Mouse (Mus musculus) MEL (cell line): ENCODE data around the gene Dapk1. TPM values are rescaled to one million over a fixed set of nuclear protein-coding genes. Genes with fewer than 3 reads are reported as not detected.

Experiments used
- DNase-seq: peaks from one replicate; pipeline ENCODE4 v3.0.0; 2011; ENCODE audit warnings: low read depth, low spot score
- H3K27ac ChIP-seq: 2 replicates; pipeline ENCODE4 v1.5.1; 2012; ENCODE audit warnings: low read depth, mild to moderate bottlenecking, control low read depth, low read length, moderate library complexity; ENCODE audit not compliant: control insufficient read depth
- H3K27me3 ChIP-seq, 2 experiments: fragments of 150-350 bp in 1 of 2; sonication (generic) in 1 of 2; 2 replicates each; pipeline ENCODE4 v1.6.1; 2012; ENCODE audit warnings: low read length in 2 of 2, mild to moderate bottlenecking in 2 of 2, improper control_type of control experiment in 1 of 2, moderate library complexity in 1 of 2; ENCODE audit not compliant: insufficient read depth in 2 of 2, control insufficient read depth in 1 of 2
- H3K36me3 ChIP-seq, 2 experiments: 2 replicates each; pipeline ENCODE4 v1.6.1; 2012 to 2014; ENCODE audit warnings: low read length in 2 of 2, improper control_type of control experiment in 1 of 2, inconsistent platforms in 1 of 2, mild to moderate bottlenecking in 1 of 2; ENCODE audit not compliant: insufficient read depth in 2 of 2, control insufficient read depth in 1 of 2
- H3K4me1 ChIP-seq, 2 experiments: fragments of 150-350 bp in 1 of 2; sonication (generic) in 1 of 2; 2 replicates each; pipeline ENCODE4 v1.6.1; 2012; ENCODE audit warnings: low read length in 2 of 2, improper control_type of control experiment in 1 of 2, mild to moderate bottlenecking in 1 of 2; ENCODE audit not compliant: insufficient read depth in 2 of 2, control insufficient read depth in 1 of 2
- H3K4me3 ChIP-seq, 2 experiments: fragments of 150-350 bp in 1 of 2; sonication (generic) in 1 of 2; 2 replicates each; pipeline ENCODE4 v1.5.1; 2012; ENCODE audit warnings: low read depth in 2 of 2, low read length in 2 of 2, mild to moderate bottlenecking in 2 of 2, moderate library complexity in 2 of 2, control low read depth in 1 of 2, improper control_type of control experiment in 1 of 2; ENCODE audit not compliant: control insufficient read depth in 1 of 2, insufficient read depth in 1 of 2
- H3K79me2 ChIP-seq: 2 replicates; pipeline ENCODE4 v1.6.1; 2012; ENCODE audit warnings: mild to moderate bottlenecking, low read length, moderate library complexity; ENCODE audit not compliant: control insufficient read depth, poor library complexity, insufficient read depth
- H3K9ac ChIP-seq: 2 replicates; pipeline ENCODE4 v1.6.1; 2012; ENCODE audit warnings: low read depth, mild to moderate bottlenecking, control low read depth, low read length, moderate library complexity; ENCODE audit not compliant: control insufficient read depth, poor library complexity, severe bottlenecking
- H3K9me3 ChIP-seq: fragments of 150-350 bp; sonication (generic); replicated peaks from 2 replicates; pipeline ENCODE4 v1.6.1; 2012; ENCODE audit warnings: mild to moderate bottlenecking, low read length, improper control_type of control experiment, moderate library complexity; ENCODE audit not compliant: insufficient read depth
- BHLHE40 ChIP-seq: IDR thresholded peaks from 2 replicates; pipeline ENCODE4 v1.6.1; 2012; ENCODE audit warnings: low read depth, mild to moderate bottlenecking, inconsistent platforms, low read length, improper control_type of control experiment, borderline replicate concordance
- CHD2 ChIP-seq: IDR thresholded peaks from 2 replicates; pipeline ENCODE4 v1.6.1; 2011; ENCODE audit warnings: low read length, improper control_type of control experiment
- E2F4 ChIP-seq: IDR thresholded peaks from 2 replicates; pipeline ENCODE4 v1.6.1; 2011; ENCODE audit warnings: low read depth, low read length, improper control_type of control experiment, borderline replicate concordance
- EP300 ChIP-seq, 2 experiments: IDR thresholded peaks; 2 replicates each; pipeline ENCODE4 v1.6.1; 2011; ENCODE audit warnings: improper control_type of control experiment in 2 of 2, low read length in 2 of 2, low read depth in 1 of 2, mild to moderate bottlenecking in 1 of 2
- ETS1 ChIP-seq: IDR thresholded peaks from 2 replicates; pipeline ENCODE4 v1.6.1; 2012; ENCODE audit warnings: low read depth, mild to moderate bottlenecking, inconsistent platforms, low read length, improper control_type of control experiment, moderate library complexity
- GABPA ChIP-seq: IDR thresholded peaks from 2 replicates; pipeline ENCODE4 v1.6.1; 2012; ENCODE audit warnings: low read depth, mild to moderate bottlenecking, inconsistent platforms, low read length, improper control_type of control experiment, moderate library complexity
- MAFK ChIP-seq: IDR thresholded peaks from 2 replicates; pipeline ENCODE4 v1.6.1; 2011; ENCODE audit warnings: low read depth, mild to moderate bottlenecking, low read length, improper control_type of control experiment, borderline replicate concordance
- MAZ ChIP-seq: IDR thresholded peaks from 2 replicates; pipeline ENCODE4 v1.6.1; 2012; ENCODE audit warnings: low read depth, mild to moderate bottlenecking, inconsistent platforms, low read length, improper control_type of control experiment
- MEF2A ChIP-seq: IDR thresholded peaks from 2 replicates; pipeline ENCODE4 v1.6.1; 2014; ENCODE audit warnings: low read depth, mild to moderate bottlenecking, inconsistent platforms, low read length, improper control_type of control experiment; ENCODE audit not compliant: poor library complexity, insufficient replicate concordance, severe bottlenecking; ENCODE audit errors: extremely low read depth
- MXI1 ChIP-seq: IDR thresholded peaks from 2 replicates; pipeline ENCODE4 v1.6.1; 2011; ENCODE audit warnings: mild to moderate bottlenecking, low read depth, low read length, improper control_type of control experiment
- MYB ChIP-seq: IDR thresholded peaks from 2 replicates; pipeline ENCODE4 v1.6.1; 2011; ENCODE audit warnings: mild to moderate bottlenecking, low read depth, low read length, improper control_type of control experiment
- MYC ChIP-seq: IDR thresholded peaks from 2 replicates; pipeline ENCODE4 v1.6.1; 2011; ENCODE audit warnings: low read depth, mild to moderate bottlenecking, low read length, improper control_type of control experiment, moderate library complexity
- POLR2AphosphoS2 ChIP-seq: IDR thresholded peaks from 2 replicates; pipeline ENCODE4 v1.6.1; 2011; ENCODE audit warnings: low read length, improper control_type of control experiment
- POLR2AphosphoS5 ChIP-seq: IDR thresholded peaks from 2 replicates; pipeline ENCODE4 v1.6.1; 2012; ENCODE audit warnings: low read depth, borderline replicate concordance, mild to moderate bottlenecking, inconsistent platforms, low read length, moderate library complexity, mixed read lengths
- RAD21 ChIP-seq: IDR thresholded peaks from 2 replicates; pipeline ENCODE4 v1.6.1; 2011; ENCODE audit warnings: mild to moderate bottlenecking, low read depth, low read length, improper control_type of control experiment
- SMC3 ChIP-seq: IDR thresholded peaks from 2 replicates; pipeline ENCODE4 v1.6.1; 2011; ENCODE audit warnings: low read depth, low read length, improper control_type of control experiment
- TAL1 ChIP-seq: IDR thresholded peaks from 2 replicates; pipeline ENCODE4 v1.6.1; 2012; ENCODE audit warnings: mild to moderate bottlenecking, inconsistent platforms, low read length, moderate library complexity, mixed read lengths
- UBTF ChIP-seq: IDR thresholded peaks from 2 replicates; pipeline ENCODE4 v1.6.1; 2012; ENCODE audit warnings: low read depth, mild to moderate bottlenecking, inconsistent platforms, low read length, improper control_type of control experiment, moderate library complexity, borderline replicate concordance; ENCODE audit not compliant: insufficient read depth
- USF2 ChIP-seq, 2 experiments: IDR thresholded peaks; 2 replicates each; pipeline ENCODE4 v1.6.1; 2011 to 2012; ENCODE audit warnings: improper control_type of control experiment in 2 of 2, low read length in 2 of 2, borderline replicate concordance in 1 of 2, inconsistent platforms in 1 of 2, low read depth in 1 of 2, mild to moderate bottlenecking in 1 of 2; ENCODE audit not compliant: insufficient read depth in 1 of 2
- polyA plus RNA-seq, 2 experiments: library from polyadenylated mRNA; stranded (reverse) in 1 of 2; unstranded in 1 of 2; fragments of >175 nt in 1 of 2; fragments of >200 nt in 1 of 2; gene quantifications; 2 replicates each; pipeline versions ENCODE4 v1.2.1 to v1.2.4; 2012; ENCODE audit warnings: low replicate concordance in 2 of 2, low read depth in 1 of 2; ENCODE audit not compliant: insufficient read length in 2 of 2, insufficient read depth in 1 of 2, missing spikeins in 1 of 2
- total RNA-seq: library from RNA; depleted of rRNA; stranded (reverse); fragments of 300-350 nt; gene quantifications from 2 replicates; pipeline ENCODE4 v1.2.3, GENCODE M21; 2012

Gene Dapk1
- total and polyA plus RNA-seq, 3 experiments = 5.1 to 8.2 TPM; not detected in 1

GRCm38 (mm10) chr13:60602416-60603251, 887 bp downstream of the Dapk1 start:
- Histone ChIP-seq H3K4me3 (peak overlapping the region; percentile 48 to 62), H3K27ac (no peak overlapping the region), H3K27me3 (no peaks in the 10 kb centered on the region), H3K79me2 (peaks cover 2% of the 10 kb centered on the region; the same call in 1 of the 2 replicates), H3K9me3 (no peaks in the 10 kb centered on the region), H3K36me3 (peaks cover 0 to 9% of the 10 kb centered on the region in 2 experiments; a peak in 2 of 4 replicates), H3K9ac (peak overlapping the region; percentile 76), H3K4me1 (peaks cover 0 to 10% of the 10 kb centered on the region in 2 experiments; a peak in 2 of 4 replicates)
- no peak for TF ChIP-seq EP300 (IDR thresholded peaks at IDR 0.05; ENCODE audit: low read depth in 1 of 2, low read length in 2 of 2)
- TF ChIP-seq MXI1 = peak; percentile 51; the same call in 1 of the 2 replicates
- DNase-seq = peak; percentile 41

GRCm38 (mm10) chr13:60603252-60603562, 1.5 kb downstream of the Dapk1 start:
- no peaks in the 10 kb centered on the region for H3K9me3 ChIP-seq
- peaks cover 0 to 9% of the 10 kb centered on the region in 2 experiments; a peak in 2 of 4 replicates for H3K36me3 ChIP-seq
- H3K27me3 ChIP-seq = no peaks in the 10 kb centered on the region
- H3K9ac ChIP-seq = no peak overlapping the region
- TF ChIP-seq UBTF (no peak), TAL1 (no peak), POLR2AphosphoS5 (no peak), MAFK (no peak), MAZ (no peak), POLR2AphosphoS2 (no peak), MYB (no peak), SMC3 (no peak), MEF2A (no peak), CHD2 (no peak), USF2 (IDR thresholded peaks at IDR 0.05; ENCODE audit: borderline replicate concordance in 1 of 2, insufficient read depth in 1 of 2, low read depth in 1 of 2, low read length in 2 of 2) (no peak), RAD21 (no peak), ETS1 (no peak), MYC (no peak), GABPA (no peak), BHLHE40 (no peak), E2F4 (no peak)
- H3K27ac ChIP-seq = no peak overlapping the region
- no peak overlapping the region for H3K4me3 ChIP-seq
- DNase-seq = no peak
- H3K79me2 ChIP-seq = peaks cover 2% of the 10 kb centered on the region; the same call in 1 of the 2 replicates
- peaks cover 0 to 10% of the 10 kb centered on the region in 2 experiments; a peak in 2 of 4 replicates for H3K4me1 ChIP-seq
